Mouse (Mus musculus) testis, adult 2 months (tissue): Measurements from ENCODE around the gene Hoxa11. TPM values are rescaled to one million over a fixed set of nuclear protein-coding genes. Genes with fewer than 3 reads are reported as not detected.

Source experiments
- H3K27ac ChIP-seq: fragments of 200-500 bp; 2 replicates; pipeline ENCODE4 v1.5.1; 2012; ENCODE audit warnings: low read depth, low read length; ENCODE audit not compliant: control insufficient read depth, insufficient read depth
- H3K27me3 ChIP-seq: fragments of 200-500 bp; 2 replicates; pipeline ENCODE4 v1.6.1; 2012; ENCODE audit warnings: mild to moderate bottlenecking, low read length, moderate library complexity; ENCODE audit not compliant: control insufficient read depth, insufficient read depth
- H3K36me3 ChIP-seq: fragments of 200-500 bp; 2 replicates; pipeline ENCODE4 v1.6.1; 2012; ENCODE audit warnings: mild to moderate bottlenecking, low read length; ENCODE audit not compliant: control insufficient read depth, insufficient read depth
- H3K4me1 ChIP-seq: fragments of 200-500 bp; 2 replicates; pipeline ENCODE4 v1.6.1; 2012; ENCODE audit warnings: low read length; ENCODE audit not compliant: control insufficient read depth, insufficient read depth
- H3K4me3 ChIP-seq: fragments of 200-500 bp; 2 replicates; pipeline ENCODE4 v1.5.1; 2012; ENCODE audit warnings: low read depth, mild to moderate bottlenecking, low read length, moderate library complexity, mixed read lengths; ENCODE audit not compliant: control insufficient read depth
- CTCF ChIP-seq: fragments of 200-500 bp; IDR thresholded peaks from 2 replicates; pipeline ENCODE4 v1.5.1; 2012; ENCODE audit warnings: low read depth, mild to moderate bottlenecking, inconsistent platforms, low read length, moderate library complexity; ENCODE audit not compliant: control insufficient read depth, insufficient read depth, insufficient replicate concordance
- POLR2A ChIP-seq: fragments of 200-500 bp; IDR thresholded peaks from 2 replicates; pipeline ENCODE4 v1.6.1; 2012; ENCODE audit warnings: low read depth, mild to moderate bottlenecking, inconsistent platforms, low read length, moderate library complexity; ENCODE audit not compliant: control insufficient read depth
- polyA plus RNA-seq: library from polyadenylated mRNA; depleted of rRNA; stranded (reverse); fragments of >200 nt; gene quantifications from 2 replicates; pipeline ENCODE4 v1.2.3, GENCODE M21; 2012

Hoxa11 gene
- polyA plus RNA-seq, 1 experiment = not detected

GRCm38 (mm10) chr6:52268756-52269155, 23.1 kb upstream of the Hoxa11 start:
- H3K4me1 ChIP-seq = peaks cover 5% of the 10 kb centered on the region
- TF ChIP-seq POLR2A = no peak
- TF ChIP-seq CTCF = no peak
- no peaks in the 10 kb centered on the region for H3K36me3 ChIP-seq
- H3K4me3 ChIP-seq = no peak overlapping the region
- no peak overlapping the region for H3K27ac ChIP-seq
- H3K27me3 ChIP-seq = peaks cover 7% of the 10 kb centered on the region

GRCm38 (mm10) chr6:52268341-52268740, 22.7 kb upstream of the Hoxa11 start:
- TF ChIP-seq POLR2A = no peak
- TF ChIP-seq CTCF = no peak
- H3K4me3 ChIP-seq = no peak overlapping the region
- H3K27ac ChIP-seq = no peak overlapping the region
- peaks cover 7% of the 10 kb centered on the region for H3K27me3 ChIP-seq
- peaks cover 2% of the 10 kb centered on the region for H3K4me1 ChIP-seq
- no peaks in the 10 kb centered on the region for H3K36me3 ChIP-seq

- no peaks in the 10 kb centered on the region for H3K36me3 ChIP-seq
- peaks cover 2% of the 10 kb centered on the region for H3K4me1 ChIP-seq
- no peak overlapping the region for H3K4me3 ChIP-seq
- H3K27me3 ChIP-seq = peaks cover 12% of the 10 kb centered on the region
- H3K27ac ChIP-seq = no peak overlapping the region
- TF ChIP-seq CTCF (no peak), POLR2A (no peak)
Measured at GRCm38 (mm10) chr6:52267691-52268090, 22.1 kb upstream of the Hoxa11 start.

- Histone ChIP-seq H3K27ac (no peak overlapping the region), H3K27me3 (peaks cover 14% of the 10 kb centered on the region), H3K4me1 (peaks cover 2% of the 10 kb centered on the region), H3K4me3 (no peak overlapping the region), H3K36me3 (no peaks in the 10 kb centered on the region)
- TF ChIP-seq CTCF (no peak), POLR2A (no peak)
Measured at GRCm38 (mm10) chr6:52267221-52267620, 21.6 kb upstream of the Hoxa11 start.

- no peak for TF ChIP-seq CTCF
- no peaks in the 10 kb centered on the region for H3K36me3 ChIP-seq
- no peak overlapping the region for H3K27ac ChIP-seq
- H3K4me1 ChIP-seq = peaks cover 2% of the 10 kb centered on the region
- H3K27me3 ChIP-seq = peaks cover 14% of the 10 kb centered on the region
- H3K4me3 ChIP-seq = no peak overlapping the region
Measured at GRCm38 (mm10) chr6:52266666-52266985, 21.0 kb upstream of the Hoxa11 start.

- no peak overlapping the region for H3K27ac ChIP-seq
- H3K4me3 ChIP-seq = no peak overlapping the region
- peaks cover 14% of the 10 kb centered on the region for H3K27me3 ChIP-seq
- TF ChIP-seq POLR2A (no peak), CTCF (no peak)
- peaks cover 5% of the 10 kb centered on the region for H3K4me1 ChIP-seq
- H3K36me3 ChIP-seq = no peaks in the 10 kb centered on the region
Measured at GRCm38 (mm10) chr6:52265913-52266665, 20.5 kb upstream of the Hoxa11 start.

- Histone ChIP-seq H3K4me3 (no peak overlapping the region), H3K27me3 (peaks cover 16% of the 10 kb centered on the region), H3K27ac (no peak overlapping the region), H3K4me1 (peaks cover 6% of the 10 kb centered on the region), H3K36me3 (no peaks in the 10 kb centered on the region)
- no peak for TF ChIP-seq POLR2A
- TF ChIP-seq CTCF = no peak
Measured at GRCm38 (mm10) chr6:52265306-52265912, 19.8 kb upstream of the Hoxa11 start.
